Mouse (Mus musculus) limb, embryonic 14.5 days (tissue): ENCODE results near the gene Hyal2. TPM values are rescaled to one million over a fixed set of nuclear protein-coding genes. Genes with fewer than 3 reads are reported as not detected.
A peak's percentile ranks its signal among the peaks of the same experiment; 100 is the strongest.

ENCODE experiments used
- ATAC-seq: fragments of 200-750 bp; cut with Nextera tagmentation; 2 replicates; pipeline ENCODE4 v1.8.0; 2017; ENCODE audit warnings: low read depth, moderate number of reproducible peaks, moderate TSS enrichment; ENCODE audit not compliant: low FRiP score
- DNase-seq: peaks from one replicate; pipeline ENCODE4 v3.0.0-alpha.2; 2015; ENCODE audit warnings: low spot score
- H3K27ac ChIP-seq: fragments of 300-500 bp; sonication (generic); replicated peaks from 2 replicates; pipeline ENCODE4 v1.5.1; 2014; ENCODE audit warnings: low read depth, mild to moderate bottlenecking, low read length, moderate library complexity, mixed read lengths
- H3K27me3 ChIP-seq: fragments of 300-500 bp; sonication (generic); 2 replicates; pipeline ENCODE4 v1.6.1; 2014; ENCODE audit warnings: low read length, mixed read lengths; ENCODE audit not compliant: control insufficient read depth, insufficient read depth
- H3K36me3 ChIP-seq: fragments of 300-500 bp; sonication (generic); 2 replicates; pipeline ENCODE4 v1.6.1; 2014; ENCODE audit warnings: mild to moderate bottlenecking, low read length, moderate library complexity, mixed read lengths; ENCODE audit not compliant: control insufficient read depth, insufficient read depth
- H3K4me1 ChIP-seq: fragments of 300-500 bp; sonication (generic); 2 replicates; pipeline ENCODE4 v1.6.1; 2014; ENCODE audit warnings: antibody characterized with exemption, low read length, mixed read lengths; ENCODE audit not compliant: control insufficient read depth, insufficient read depth
- H3K4me2 ChIP-seq: fragments of 300-500 bp; sonication (generic); replicated peaks from 2 replicates; pipeline ENCODE4 v1.6.1; 2014; ENCODE audit warnings: low read depth, mild to moderate bottlenecking, low read length, moderate library complexity; ENCODE audit not compliant: severe bottlenecking
- H3K4me3 ChIP-seq: fragments of 300-500 bp; sonication (generic); replicated peaks from 2 replicates; pipeline ENCODE4 v1.5.1; 2014; ENCODE audit warnings: low read length
- H3K9ac ChIP-seq: fragments of 300-500 bp; sonication (generic); 2 replicates; pipeline ENCODE4 v1.6.1; 2014; ENCODE audit warnings: mild to moderate bottlenecking, low read depth, low read length, moderate library complexity; ENCODE audit not compliant: severe bottlenecking
- H3K9me3 ChIP-seq: fragments of 300-500 bp; sonication (generic); 2 replicates; pipeline ENCODE4 v1.6.1; 2016; ENCODE audit warnings: low read length; ENCODE audit not compliant: control insufficient read depth
- POLR2A ChIP-seq: fragments of 200-500 bp; IDR thresholded peaks from 2 replicates; pipeline ENCODE4 v1.8.0; 2012; ENCODE audit warnings: inconsistent platforms, mild to moderate bottlenecking, moderate library complexity, borderline replicate concordance; ENCODE audit not compliant: insufficient read depth, insufficient read length; ENCODE audit errors: extremely low read depth
- WGBS: fragments of 180-500 bp; shearing (Covaris S2); extraction: QIAGEN DNeasy Blood & Tissue Kit; methylation state at CpG from one replicate; pipeline ENCODE4 v1.1.7; 2014; 5-methylcytosine and 5-hydroxymethylcytosine counted together
- polyA plus RNA-seq, 2 experiments: library from polyadenylated mRNA; depleted of rRNA in 1 of 2; stranded (reverse) in 1 of 2; unstranded in 1 of 2; fragments of >200 nt; fragmentation: Nextera tagmentation in 1 of 2; extraction: Ambion mirVana in 1 of 2; gene quantifications; 2 replicates each; pipeline versions ENCODE4 v1.2.1 to v1.2.3; 2012 to 2014

The Hyal2 gene
- polyA plus RNA-seq, 2 experiments: 68.0 to 123 TPM

DNA sequence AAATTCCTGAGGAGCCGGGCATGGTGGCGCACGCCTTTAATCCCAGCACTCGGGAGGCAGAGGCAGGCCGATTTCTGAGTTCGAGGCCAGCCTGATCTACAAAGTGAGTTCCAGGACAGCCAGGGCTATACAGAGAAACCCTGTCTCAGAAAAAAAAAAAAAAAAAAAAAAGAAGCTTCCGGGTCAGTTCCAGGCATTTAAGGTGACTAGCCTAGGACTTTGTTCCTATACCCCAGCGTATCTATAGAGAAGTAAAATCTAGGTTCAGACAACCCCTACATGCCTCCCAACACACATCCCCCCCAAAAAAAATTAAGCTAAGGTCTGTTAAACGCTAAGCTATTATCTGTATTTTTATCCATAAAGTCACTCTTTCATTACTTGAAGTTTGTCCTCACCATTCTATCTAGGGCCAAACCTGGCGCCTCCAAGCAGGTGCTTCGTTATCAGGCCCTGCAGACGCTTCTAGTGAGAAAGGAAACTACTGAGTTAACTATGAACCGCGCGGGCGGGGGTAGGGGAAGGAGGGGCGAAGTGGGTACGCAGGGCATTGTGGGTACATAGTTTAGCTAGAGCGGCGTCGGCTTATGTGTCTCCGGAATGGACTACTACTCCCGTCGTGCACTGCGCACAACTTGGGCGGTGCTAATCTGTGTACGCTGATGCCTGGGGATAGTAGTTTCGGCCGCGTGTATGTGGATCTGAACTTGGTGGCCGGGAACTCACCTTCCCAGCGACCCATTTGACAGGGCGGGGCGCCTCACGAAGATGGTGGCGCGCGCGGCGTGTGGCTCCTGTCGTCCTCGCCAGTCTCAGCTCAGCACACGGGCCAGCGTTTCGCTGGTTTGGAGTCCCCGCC lies 19.5 kb downstream of the Hyal2 start, which contains the start of gene Ifrd2:
TSS of gene Ifrd2 (plus strand) at position 669 of the 859 bp plus-strand sequence.
- DNase-seq (peak; percentile 100), ATAC-seq (peak; percentile 99)
- 15% methylated on average over 38 of the region's 46 CpGs for WGBS
- Histone ChIP-seq H3K27me3 (no peaks in the 10 kb centered on the region), H3K9me3 (no peaks in the 10 kb centered on the region), H3K4me1 (peaks cover 7% of the 10 kb centered on the region), H3K27ac (no peak within 1 kb of the TSS), H3K4me3 (peak within 1 kb of the TSS; percentile 80), H3K9ac (peak within 1 kb of the TSS; percentile 63), H3K4me2 (peak within 1 kb of the TSS; percentile 76), H3K36me3 (peaks cover 34% of the 10 kb centered on the region)
- 0 out of 2 replicates have a peak, but pooled peaks have one; percentile 11 for TF ChIP-seq POLR2A

GRCm38 (mm10) chr9:107587833-107588639 lies 20.3 kb downstream of the Hyal2 start:
- H3K36me3 ChIP-seq: peaks cover 38% of the 10 kb centered on the region
- peak overlapping the region; percentile 80 for H3K4me3 ChIP-seq
- no peak for TF ChIP-seq POLR2A
- no peaks in the 10 kb centered on the region for H3K9me3 ChIP-seq
- H3K4me1 ChIP-seq: peaks cover 7% of the 10 kb centered on the region
- peak overlapping the region; percentile 76 for H3K4me2 ChIP-seq
- 5% methylated on average over 33 of the region's 33 CpGs for WGBS
- ATAC-seq (no peak; the same call in 1 of the 2 replicates), DNase-seq (peak; percentile 40)
- H3K9ac ChIP-seq: peak overlapping the region; percentile 63
- no peaks in the 10 kb centered on the region for H3K27me3 ChIP-seq
- no peak overlapping the region for H3K27ac ChIP-seq

- H3K4me3 ChIP-seq: no peak overlapping the region
- H3K9ac ChIP-seq: no peak overlapping the region
- no peaks in the 10 kb centered on the region for H3K27me3 ChIP-seq
- H3K27ac ChIP-seq: no peak overlapping the region
- no peak overlapping the region for H3K4me2 ChIP-seq
- no peak for DNase-seq
- no peak for ATAC-seq
- H3K9me3 ChIP-seq: no peaks in the 10 kb centered on the region
- peaks cover 51% of the 10 kb centered on the region for H3K36me3 ChIP-seq
- TF ChIP-seq POLR2A: no peak
- peaks cover 7% of the 10 kb centered on the region for H3K4me1 ChIP-seq
- WGBS: 92% methylated on average over 25 of the region's 25 CpGs
Measured at GRCm38 (mm10) chr9:107590058-107590772, 22.5 kb downstream of the Hyal2 start.

DNA sequence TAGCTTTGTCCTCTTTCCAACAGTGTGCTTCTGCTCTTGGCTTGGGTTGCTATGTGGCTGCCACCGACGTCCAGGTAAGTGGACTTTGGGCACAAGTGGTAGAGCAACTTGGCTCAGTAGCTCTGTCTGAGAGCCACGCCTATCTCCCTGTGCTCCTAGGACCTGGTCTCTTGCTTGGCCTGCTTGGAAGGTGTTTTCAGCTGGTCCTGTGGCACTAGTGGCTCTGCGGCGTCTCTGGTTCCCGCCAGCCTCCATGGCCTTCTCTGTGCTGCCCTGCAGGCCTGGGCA lies 23.0 kb downstream of the Hyal2 start:
- ATAC-seq (no peak), DNase-seq (no peak)
- 92% methylated on average over 6 of the region's 6 CpGs for WGBS
- Histone ChIP-seq H3K27ac (no peak overlapping the region), H3K4me3 (no peak overlapping the region), H3K9me3 (no peaks in the 10 kb centered on the region), H3K36me3 (peaks cover 51% of the 10 kb centered on the region), H3K9ac (no peak overlapping the region), H3K4me2 (no peak overlapping the region), H3K27me3 (no peaks in the 10 kb centered on the region), H3K4me1 (peaks cover 7% of the 10 kb centered on the region)
- TF ChIP-seq POLR2A: no peak
